Mouse (Mus musculus): ENCODE measurements around the gene Ttc9c.
A peak's percentile ranks its signal among the peaks of the same experiment; 100 is the strongest.
"Not testable (repeated sequence)": the region's sequence is repeated elsewhere in the genome, so short reads cannot be mapped to it uniquely, and the experiment has no call there.

The Ttc9c gene

DNA sequence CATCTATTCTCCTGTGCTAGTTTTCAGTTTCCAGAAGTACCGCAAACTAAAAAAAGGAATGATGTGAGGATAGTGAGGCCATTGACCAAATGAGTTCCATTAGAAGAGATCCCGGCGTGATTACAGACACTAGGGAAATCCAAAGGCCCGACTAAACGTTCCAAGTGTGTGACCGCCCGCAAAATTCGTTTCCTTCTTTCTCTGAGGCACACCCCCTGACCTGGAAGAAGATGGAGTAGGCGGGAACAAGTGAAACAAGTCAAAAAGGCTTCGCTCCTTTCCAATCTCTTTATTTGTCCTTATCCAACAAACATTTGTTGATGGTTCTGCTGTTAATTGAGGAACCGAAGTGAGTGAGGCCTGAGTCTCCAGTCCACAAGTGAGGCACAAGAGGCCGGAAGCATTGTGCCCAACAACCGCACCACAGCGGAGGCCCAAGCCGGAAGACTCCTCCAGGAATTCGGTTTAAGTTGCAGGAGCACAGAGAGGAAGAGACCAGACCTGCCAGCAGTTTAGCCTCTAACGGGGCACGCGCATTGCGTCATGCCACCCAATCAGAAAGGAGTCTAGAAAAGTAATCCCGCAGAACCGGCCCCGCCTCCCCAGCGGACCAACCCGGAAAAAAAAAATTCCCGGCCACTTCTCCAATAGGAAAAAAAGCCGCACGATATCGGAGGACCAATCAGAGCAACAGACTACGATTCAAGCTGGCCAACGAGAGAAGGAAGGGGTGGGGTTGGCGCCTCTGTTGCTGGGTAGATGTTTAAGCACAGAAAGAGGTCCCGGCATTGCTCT lies at the start of gene Ttc9c:
TSS of gene Ttc9c (minus strand) at position 533 of the 795 bp plus-strand sequence.
- peak; percentile 94 to 98 for DNase-seq

- DNase-seq: no peak
Measured at GRCm38 (mm10) chr19:8864265-8864664, 45.1 kb upstream of the Ttc9c start.

- peak in 1 of 2 experiments; percentile 31 for DNase-seq
Measured at GRCm38 (mm10) chr19:8859018-8859417, 39.9 kb upstream of the Ttc9c start.

DNA sequence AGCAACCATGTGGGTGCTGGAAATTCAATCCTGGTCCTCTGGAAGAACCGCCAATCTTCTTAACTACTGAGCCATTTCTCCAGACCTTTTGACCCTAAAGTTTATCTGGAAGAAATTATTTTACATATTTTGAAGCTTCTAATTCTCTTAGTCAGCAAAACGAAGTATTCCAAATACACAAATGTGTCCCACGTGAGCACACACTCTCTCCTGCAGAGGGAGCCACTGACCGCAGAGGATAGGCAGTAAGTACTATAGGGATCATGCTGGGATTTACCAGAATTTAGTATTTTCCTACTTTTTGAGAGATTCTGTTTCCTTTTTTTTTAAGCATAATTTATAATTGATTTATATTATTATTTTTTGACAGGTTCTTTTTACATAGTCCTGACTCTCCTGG lies 38.6 kb upstream of the Ttc9c start:
- peak in 1 of 2 experiments; percentile 38 for DNase-seq

DNA sequence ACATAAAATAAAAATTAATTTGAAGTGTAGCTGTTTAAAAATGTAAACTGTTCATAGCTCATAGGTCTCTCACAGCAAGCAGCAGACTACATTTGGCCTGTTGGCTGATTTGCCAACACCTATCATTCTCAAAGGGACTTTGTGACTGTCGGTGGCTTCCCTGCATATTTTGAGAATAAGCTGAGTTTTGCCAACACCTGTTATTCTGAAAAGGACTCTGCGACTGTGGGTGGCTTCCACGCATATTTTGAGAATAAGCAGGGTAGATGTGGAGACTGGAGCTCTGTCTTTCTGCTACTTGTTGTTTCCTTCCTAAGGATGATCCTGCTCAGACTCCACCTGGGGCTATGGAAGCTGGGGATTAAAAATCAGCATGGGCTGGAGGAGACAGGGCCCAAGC lies 34.0 kb upstream of the Ttc9c start:
- no peak for DNase-seq

GRCm38 (mm10) chr19:8852236-8852928 lies 33.2 kb upstream of the Ttc9c start:
- DNase-seq: no peak

GRCm38 (mm10) chr19:8851639-8852038 lies 32.5 kb upstream of the Ttc9c start:
- DNase-seq: no peak

GRCm38 (mm10) chr19:8850402-8850901 lies 31.3 kb upstream of the Ttc9c start, which contains the start of gene Lrrn4cl:
TSS of gene Lrrn4cl (plus strand) at chr19:8850768.
- DNase-seq: peak in 1 of 2 experiments; percentile 28

DNA sequence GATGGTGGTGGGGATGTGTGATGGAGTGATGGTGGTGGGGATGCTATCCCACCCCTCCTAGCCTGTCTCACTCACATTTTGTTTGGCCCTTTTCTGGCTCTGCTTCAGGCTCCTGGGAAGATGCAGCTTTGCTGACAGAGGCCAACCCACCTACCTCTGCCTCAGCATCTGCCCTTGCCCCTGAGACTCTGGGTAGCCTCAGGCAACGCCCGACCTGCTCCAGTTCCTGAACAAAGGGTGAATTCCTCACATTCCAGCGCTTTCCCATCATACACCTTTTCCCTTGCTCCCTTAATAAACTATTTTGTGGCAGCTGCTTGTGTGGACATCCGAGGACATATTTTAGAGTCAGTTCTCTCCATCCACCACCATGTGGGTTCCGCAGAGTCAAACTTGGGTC lies 29.2 kb upstream of the Ttc9c start:
- DNase-seq: no peak

- DNase-seq: peak; percentile 77 to 82
Measured at GRCm38 (mm10) chr19:8844371-8845129, 25.4 kb upstream of the Ttc9c start.

DNA sequence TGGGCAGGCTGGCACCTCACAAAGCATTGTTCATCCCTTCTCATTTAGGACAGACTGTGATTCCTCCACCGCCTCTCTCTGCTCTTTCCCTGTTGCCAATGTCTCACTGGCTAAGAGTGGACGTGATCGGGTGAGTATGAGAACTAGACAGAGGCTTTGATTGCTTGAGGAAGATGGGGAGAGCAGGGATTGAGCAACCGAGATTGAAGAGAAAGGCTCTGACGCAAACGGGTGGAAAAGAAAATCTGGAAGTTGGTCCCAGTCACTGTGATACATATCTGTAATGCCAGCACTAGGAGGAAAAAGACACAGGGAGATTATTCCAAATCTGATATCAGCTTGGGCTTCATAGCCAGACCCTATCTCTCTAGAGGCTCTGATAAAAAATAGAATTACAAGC lies 23.8 kb upstream of the Ttc9c start:
- no peak for DNase-seq

- peak in 1 of 2 experiments; percentile 44 for DNase-seq
Measured at GRCm38 (mm10) chr19:8841012-8841411, 21.9 kb upstream of the Ttc9c start.

DNA sequence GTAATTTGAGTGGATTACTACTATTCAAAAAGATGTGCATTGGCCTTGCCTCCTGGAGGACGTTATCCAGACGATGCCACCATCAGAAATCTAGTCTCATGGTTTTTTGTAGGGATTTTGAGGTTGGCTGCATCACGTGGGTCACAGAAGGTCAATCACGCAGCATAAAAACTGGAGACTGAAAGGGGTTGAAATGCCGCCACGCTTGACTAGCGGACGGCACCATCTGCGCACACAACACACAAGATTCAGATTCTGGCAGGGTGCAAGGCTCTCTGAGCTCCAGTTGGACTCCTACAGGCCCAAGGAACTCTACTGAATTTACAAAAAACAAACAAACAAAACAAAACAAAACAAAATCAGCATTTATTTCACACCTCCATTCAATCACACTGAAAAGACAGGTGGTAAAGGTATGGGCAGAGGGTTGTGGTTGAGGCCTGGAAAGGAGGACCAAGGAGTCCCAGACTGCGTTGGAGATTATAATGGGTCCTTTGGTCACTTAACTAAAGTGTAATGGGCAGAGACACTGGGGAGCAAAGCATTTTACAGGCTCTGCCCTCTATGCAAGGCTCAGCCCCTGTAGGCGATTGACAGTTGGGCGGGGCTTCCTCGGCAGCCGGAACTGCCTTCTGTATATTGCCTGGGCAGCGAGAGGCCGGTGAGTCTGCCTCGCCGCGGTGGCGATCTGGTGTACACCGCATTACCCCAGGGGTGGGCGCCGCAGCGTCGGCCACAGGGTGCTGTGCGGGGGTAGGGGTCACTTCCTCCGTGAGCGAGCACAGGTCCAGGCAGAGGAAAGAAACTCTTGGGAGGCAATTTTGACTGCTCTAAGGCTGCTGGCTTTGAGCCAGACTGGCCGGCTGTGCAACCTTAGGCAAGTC lies 21.0 kb upstream of the Ttc9c start:
- DNase-seq: peak; percentile 85 to 89

GRCm38 (mm10) chr19:8839103-8839907 lies 20.2 kb upstream of the Ttc9c start, which contains the start of gene Gng3:
TSS of gene Gng3 (minus strand) at chr19:8839194.
- peak; percentile 85 to 93 for DNase-seq

- peak; percentile 53 to 73 for DNase-seq
Measured at GRCm38 (mm10) chr19:8838041-8838730, 19.1 kb upstream of the Ttc9c start.

- peak; percentile 85 to 88 for DNase-seq
Measured at GRCm38 (mm10) chr19:8837251-8837791, 18.2 kb upstream of the Ttc9c start, which contains the start of gene Bscl2. TSS of gene Bscl2 (plus strand) at chr19:8837467.

GRCm38 (mm10) chr19:8836327-8836726 lies 17.2 kb upstream of the Ttc9c start:
- DNase-seq: not testable (repeated sequence)

DNA sequence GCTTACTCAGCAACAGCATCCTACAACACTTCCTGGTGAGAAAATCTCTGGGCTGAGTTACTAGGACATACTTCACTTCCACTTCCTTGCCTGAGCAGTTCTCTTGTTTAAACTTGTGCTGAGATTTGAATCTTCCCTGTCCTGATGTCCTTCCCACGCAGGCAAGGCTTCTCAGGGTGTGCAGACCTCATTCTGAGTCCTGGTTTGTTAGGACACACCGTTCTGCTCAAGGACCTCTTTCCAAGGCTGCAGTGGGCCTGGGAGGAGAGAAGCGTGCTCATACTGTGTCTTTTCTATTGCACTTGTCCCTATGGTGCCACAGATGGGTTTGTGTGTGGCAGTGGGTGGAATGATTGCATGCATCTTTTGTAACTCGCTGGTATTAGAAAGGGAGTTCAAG lies 13.8 kb upstream of the Ttc9c start:
- DNase-seq: no peak

DNA sequence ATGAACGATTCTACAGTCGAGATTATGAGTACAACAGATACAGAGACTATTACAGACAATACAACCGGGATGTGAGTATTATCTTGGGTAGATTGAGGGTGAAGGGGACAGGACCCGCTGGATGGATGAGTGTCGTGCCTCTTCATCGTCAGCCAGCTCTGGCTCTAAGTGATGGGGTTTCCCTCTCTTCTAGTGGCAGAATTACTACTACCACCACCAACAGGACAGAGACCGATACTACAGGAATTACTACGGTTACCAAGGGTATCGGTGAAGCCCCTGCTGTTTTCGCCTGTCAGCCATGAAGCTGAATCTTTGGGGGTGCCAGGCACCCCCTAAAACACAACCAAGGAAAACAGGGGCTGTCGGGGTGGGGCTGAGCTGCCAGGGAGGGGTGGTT lies 12.1 kb upstream of the Ttc9c start:
- no peak for DNase-seq

DNA sequence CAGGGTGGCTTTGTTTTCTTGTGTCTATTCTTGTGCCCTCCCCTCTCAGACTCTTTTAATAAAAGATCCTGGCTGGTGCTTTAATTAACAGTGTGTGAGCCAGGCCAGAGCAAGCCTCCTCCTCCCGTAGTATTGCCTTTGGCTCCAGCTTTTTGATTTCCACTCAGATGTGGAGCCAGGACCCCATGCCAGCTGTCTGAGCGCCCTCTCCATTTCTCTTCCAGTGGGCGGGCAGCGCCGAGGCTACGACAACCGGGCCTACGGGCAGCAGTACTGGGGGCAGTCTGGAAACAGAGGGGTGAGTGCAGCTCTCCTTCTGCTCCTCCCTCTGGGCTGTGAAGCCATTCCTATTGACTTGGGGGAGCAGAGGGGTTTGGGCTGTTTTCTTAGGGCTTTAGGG lies 11.5 kb upstream of the Ttc9c start:
- no peak for DNase-seq
